Mouse (Mus musculus): ENCODE results near the gene BC004004. TPM values are rescaled to one million over a fixed set of nuclear protein-coding genes. Genes with fewer than 3 reads are reported as not detected.
"Not testable (repeated sequence)": the region's sequence is repeated elsewhere in the genome, so short reads cannot be mapped to it uniquely, and the experiment has no call there.

BC004004 gene
- total and polyA plus RNA-seq, 3 experiments = 81.8 to 86.3 TPM; not detected in 1

GRCm38 (mm10) chr17:29249512-29249911 is 19.1 kb upstream of the BC004004 start:
- Histone ChIP-seq H3K27ac (ENCODE audit: control insufficient read depth, low read depth, low read length) (no peak overlapping the region), H3K79me2 (ENCODE audit: control insufficient read depth, insufficient read depth, low read length, poor library complexity) (no peaks in the 10 kb centered on the region; the same call in 1 of the 2 replicates), H3K9me3 (replicated peaks; ENCODE audit: insufficient read depth, low read length) (no peaks in the 10 kb centered on the region), H3K27me3 (ENCODE audit: control insufficient read depth in 1 of 2, insufficient read depth in 2 of 2, low read length in 2 of 2) (no peaks in the 10 kb centered on the region), H3K4me1 (ENCODE audit: control insufficient read depth in 1 of 2, insufficient read depth in 2 of 2, low read length in 2 of 2) (peaks cover 5% of the 10 kb centered on the region in 2 experiments; a peak in 3 of 4 replicates), H3K36me3 (ENCODE audit: control insufficient read depth in 1 of 2, insufficient read depth in 2 of 2, low read length in 2 of 2) (peaks cover 0 to under 1% of the 10 kb centered on the region in 2 experiments; a peak in 3 of 4 replicates), H3K4me3 (ENCODE audit: control insufficient read depth in 1 of 2, insufficient read depth in 1 of 2, low read depth in 2 of 2, low read length in 2 of 2) (no peak overlapping the region), H3K9ac (ENCODE audit: control insufficient read depth, low read depth, low read length, poor library complexity, severe bottlenecking) (no peak overlapping the region)
- peak in 1 of 3 experiments; percentile 15; a peak in 1 of 6 replicates for TF ChIP-seq CTCF (IDR thresholded peaks at IDR 0.05 in 2 of 3, conservative IDR thresholded peaks at IDR 0.05 in 1 of 3; ENCODE audit: control insufficient read depth in 1 of 3, insufficient read depth in 1 of 3, low read depth in 2 of 3, low read length in 3 of 3, poor library complexity in 1 of 3, severe bottlenecking in 1 of 3)
- no peak for TF ChIP-seq POLR2A (IDR thresholded peaks at IDR 0.05; ENCODE audit: control insufficient read depth in 1 of 2, insufficient read depth in 1 of 2, low read depth in 1 of 2, low read length in 2 of 2, poor library complexity in 1 of 2)
- no peak for TF ChIP-seq POLR2AphosphoS5 (IDR thresholded peaks at IDR 0.05; ENCODE audit: borderline replicate concordance, low read depth, low read length)
- no peak for DNase-seq (ENCODE audit: low read depth, low spot score)

GRCm38 (mm10) chr17:29251006-29251405 is 17.6 kb upstream of the BC004004 start:
- not testable (repeated sequence) for H3K27me3 ChIP-seq (ENCODE audit: control insufficient read depth in 1 of 2, insufficient read depth in 2 of 2, low read length in 2 of 2); H3K27ac ChIP-seq (ENCODE audit: control insufficient read depth, low read depth, low read length); H3K36me3 ChIP-seq (ENCODE audit: control insufficient read depth in 1 of 2, insufficient read depth in 2 of 2, low read length in 2 of 2); H3K79me2 ChIP-seq (ENCODE audit: control insufficient read depth, insufficient read depth, low read length, poor library complexity); DNase-seq (ENCODE audit: low read depth, low spot score); H3K9ac ChIP-seq (ENCODE audit: control insufficient read depth, low read depth, low read length, poor library complexity, severe bottlenecking); H3K4me3 ChIP-seq (ENCODE audit: control insufficient read depth in 1 of 2, insufficient read depth in 1 of 2, low read depth in 2 of 2, low read length in 2 of 2); H3K9me3 ChIP-seq (replicated peaks; ENCODE audit: insufficient read depth, low read length); H3K4me1 ChIP-seq (ENCODE audit: control insufficient read depth in 1 of 2, insufficient read depth in 2 of 2, low read length in 2 of 2)

- H3K4me1 ChIP-seq (ENCODE audit: control insufficient read depth in 1 of 2, insufficient read depth in 2 of 2, low read length in 2 of 2) = no peaks in the 10 kb centered on the region; a peak in 1 of 4 replicates
- H3K79me2 ChIP-seq (ENCODE audit: control insufficient read depth, insufficient read depth, low read length, poor library complexity) = no peaks in the 10 kb centered on the region; the same call in 1 of the 2 replicates
- no peaks in the 10 kb centered on the region for H3K27me3 ChIP-seq (ENCODE audit: control insufficient read depth in 1 of 2, insufficient read depth in 2 of 2, low read length in 2 of 2)
- no peak overlapping the region for H3K4me3 ChIP-seq (ENCODE audit: control insufficient read depth in 1 of 2, insufficient read depth in 1 of 2, low read depth in 2 of 2, low read length in 2 of 2)
- DNase-seq (ENCODE audit: low read depth, low spot score) = no peak
- no peak for TF ChIP-seq KAT2A (conservative IDR thresholded peaks at IDR 0.05; ENCODE audit: low read depth, low read length)
- no peak for TF ChIP-seq MEF2A (IDR thresholded peaks at IDR 0.05; ENCODE audit: extremely low read depth, insufficient replicate concordance, low read depth, low read length, poor library complexity, severe bottlenecking)
- TF ChIP-seq MYC (IDR thresholded peaks at IDR 0.05; ENCODE audit: low read depth, low read length) = no peak
- no peak for TF ChIP-seq USF2 (IDR thresholded peaks at IDR 0.05; ENCODE audit: borderline replicate concordance in 1 of 2, insufficient read depth in 1 of 2, low read depth in 1 of 2, low read length in 2 of 2)
- TF ChIP-seq ELF1 (IDR thresholded peaks at IDR 0.05; ENCODE audit: low read depth, low read length) = no peak
- no peak for TF ChIP-seq MAX (IDR thresholded peaks at IDR 0.05; ENCODE audit: low read length)
- TF ChIP-seq MYB (IDR thresholded peaks at IDR 0.05; ENCODE audit: low read depth, low read length) = no peak
- TF ChIP-seq UBTF (IDR thresholded peaks at IDR 0.05; ENCODE audit: borderline replicate concordance, insufficient read depth, low read depth, low read length) = no peak
- no peak for TF ChIP-seq CHD2 (IDR thresholded peaks at IDR 0.05; ENCODE audit: low read length)
- no peak for TF ChIP-seq CHD1 (IDR thresholded peaks at IDR 0.05; ENCODE audit: low read depth, low read length)
- no peak for TF ChIP-seq BHLHE40 (IDR thresholded peaks at IDR 0.05; ENCODE audit: borderline replicate concordance, low read depth, low read length)
- no peak for TF ChIP-seq NRF1 (IDR thresholded peaks at IDR 0.05; ENCODE audit: insufficient read depth, low read depth, low read length, poor library complexity, severe bottlenecking)
- no peak for TF ChIP-seq MAFK (IDR thresholded peaks at IDR 0.05; ENCODE audit: borderline replicate concordance, low read depth, low read length)
- no peak overlapping the region for H3K27ac ChIP-seq (ENCODE audit: control insufficient read depth, low read depth, low read length)
- no peaks in the 10 kb centered on the region for H3K9me3 ChIP-seq (replicated peaks; ENCODE audit: insufficient read depth, low read length)
- no peak overlapping the region for H3K9ac ChIP-seq (ENCODE audit: control insufficient read depth, low read depth, low read length, poor library complexity, severe bottlenecking)
- peaks cover 0 to 3% of the 10 kb centered on the region in 2 experiments; a peak in 2 of 4 replicates for H3K36me3 ChIP-seq (ENCODE audit: control insufficient read depth in 1 of 2, insufficient read depth in 2 of 2, low read length in 2 of 2)
Measured at GRCm38 (mm10) chr17:29251608-29252390, 16.8 kb upstream of the BC004004 start.

All from MEL (cell line).